Mouse (Mus musculus): ENCODE measurements around the gene Slc25a21. TPM values are rescaled to one million over a fixed set of nuclear protein-coding genes. Genes with fewer than 3 reads are reported as not detected.

The Slc25a21 gene
- polyA plus RNA-seq, 1 experiment from 2014 or later, result 0.27 TPM

DNA sequence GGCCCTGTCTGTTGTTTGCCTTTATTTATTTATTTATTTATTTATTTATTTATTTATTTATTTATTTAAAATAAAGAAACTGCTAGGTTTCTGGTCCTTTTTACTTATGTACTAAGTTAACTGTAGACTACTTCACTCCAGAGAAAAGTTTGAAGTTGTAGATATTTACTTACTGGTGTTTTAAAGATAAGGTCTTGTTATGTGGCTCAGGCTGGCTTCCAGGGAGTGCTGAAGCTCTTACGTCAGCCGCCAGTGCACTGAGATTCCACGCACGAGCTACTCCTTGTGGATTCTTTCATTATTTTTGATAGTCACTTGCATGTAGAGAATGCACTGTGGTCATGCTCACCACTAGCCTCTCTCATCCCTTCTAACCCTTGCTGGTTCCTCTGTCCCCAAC lies 460.2 kb downstream of the Slc25a21 start:
- ATAC-seq (ENCODE audit: insufficient number of reproducible peaks, insufficient read depth, low FRiP score, low read depth), result no peak
- no peaks in the 10 kb centered on the region for H3K4me1 ChIP-seq (ENCODE audit: control insufficient read depth in 2 of 2, insufficient read depth in 2 of 2, low read length in 2 of 2)
- no peaks in the 10 kb centered on the region for H3K27me3 ChIP-seq (ENCODE audit: control insufficient read depth, insufficient read depth, low read length)
- H3K9me3 ChIP-seq (ENCODE audit: control insufficient read depth, low read length), result no peaks in the 10 kb centered on the region
- no peak overlapping the region for H3K27ac ChIP-seq (replicated peaks in 1 of 2; ENCODE audit: control insufficient read depth in 1 of 2, insufficient read depth in 1 of 2, low read depth in 2 of 2, low read length in 2 of 2)
- no peak overlapping the region for H3K9ac ChIP-seq (ENCODE audit: low read length)
- WGBS, result 53% methylated on average over 4 of the region's 4 CpGs
- H3K4me2 ChIP-seq (ENCODE audit: low read length), result no peak overlapping the region
- H3K4me3 ChIP-seq (ENCODE audit: control insufficient read depth in 1 of 2, insufficient read depth in 1 of 2, low read depth in 1 of 2, low read length in 2 of 2), result no peak overlapping the region
- no peaks in the 10 kb centered on the region for H3K36me3 ChIP-seq (ENCODE audit: control insufficient read depth, insufficient read depth, low read length)

DNA sequence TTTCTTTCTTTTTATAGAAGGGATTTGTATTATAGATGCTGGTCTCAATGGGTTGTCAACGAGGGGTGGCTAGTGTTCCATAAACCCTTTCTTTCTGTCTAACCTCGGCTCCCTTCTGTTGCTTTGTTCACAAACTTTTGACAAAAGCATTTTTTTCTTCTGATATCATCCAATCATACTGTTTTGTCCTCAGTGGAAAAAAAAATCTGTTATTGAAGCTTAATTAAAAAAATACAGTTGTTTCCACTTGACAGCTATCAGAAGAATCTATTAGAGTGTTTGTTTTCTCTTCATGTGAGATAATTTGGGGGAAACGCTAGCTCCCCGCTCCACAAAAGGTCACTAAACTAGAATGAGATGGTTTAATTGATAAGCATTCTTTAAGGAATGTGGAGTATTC lies 469.6 kb downstream of the Slc25a21 start:
- H3K9ac ChIP-seq (ENCODE audit: low read length), result no peak overlapping the region
- H3K4me1 ChIP-seq (ENCODE audit: control insufficient read depth in 2 of 2, insufficient read depth in 2 of 2, low read length in 2 of 2), result no peaks in the 10 kb centered on the region
- H3K27ac ChIP-seq (replicated peaks in 1 of 2; ENCODE audit: control insufficient read depth in 1 of 2, insufficient read depth in 1 of 2, low read depth in 2 of 2, low read length in 2 of 2), result no peak overlapping the region
- no peaks in the 10 kb centered on the region for H3K27me3 ChIP-seq (ENCODE audit: control insufficient read depth, insufficient read depth, low read length)
- no peaks in the 10 kb centered on the region for H3K36me3 ChIP-seq (ENCODE audit: control insufficient read depth, insufficient read depth, low read length)
- H3K4me2 ChIP-seq (ENCODE audit: low read length), result no peak overlapping the region
- WGBS, result 45% methylated on average over 4 of the region's 4 CpGs
- ATAC-seq (ENCODE audit: insufficient number of reproducible peaks, insufficient read depth, low FRiP score, low read depth), result no peak
- H3K4me3 ChIP-seq (ENCODE audit: control insufficient read depth in 1 of 2, insufficient read depth in 1 of 2, low read depth in 1 of 2, low read length in 2 of 2), result no peak overlapping the region
- no peaks in the 10 kb centered on the region for H3K9me3 ChIP-seq (ENCODE audit: control insufficient read depth, low read length)

DNA sequence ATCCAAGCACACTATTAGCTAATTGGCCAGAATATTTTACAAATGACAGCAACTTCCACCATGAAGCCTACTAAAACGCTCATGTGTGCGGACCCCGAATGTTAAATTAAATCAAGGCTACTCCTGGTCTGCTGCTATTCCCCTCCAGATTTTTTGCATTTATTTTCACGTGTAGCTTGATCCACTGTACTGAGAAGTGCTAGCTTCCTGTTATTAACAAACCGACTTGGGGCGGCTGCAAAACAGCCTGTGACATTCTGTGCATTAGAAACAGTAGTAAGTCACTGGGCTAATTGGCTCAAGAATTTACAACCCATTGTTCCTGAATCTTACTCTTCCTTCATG lies 478.6 kb downstream of the Slc25a21 start:
- no peak overlapping the region for H3K9ac ChIP-seq (ENCODE audit: low read length)
- H3K27me3 ChIP-seq (ENCODE audit: control insufficient read depth, insufficient read depth, low read length), result 0 out of 2 replicates have a peak, but pooled peaks cover 5% of the 10 kb centered on the region
- no peak for ATAC-seq (ENCODE audit: insufficient number of reproducible peaks, insufficient read depth, low FRiP score, low read depth)
- H3K36me3 ChIP-seq (ENCODE audit: control insufficient read depth, insufficient read depth, low read length), result no peaks in the 10 kb centered on the region
- H3K4me1 ChIP-seq (ENCODE audit: control insufficient read depth in 2 of 2, insufficient read depth in 2 of 2, low read length in 2 of 2), result no peaks in the 10 kb centered on the region
- H3K4me3 ChIP-seq (ENCODE audit: control insufficient read depth in 1 of 2, insufficient read depth in 1 of 2, low read depth in 1 of 2, low read length in 2 of 2), result no peak overlapping the region
- 46% methylated on average over 6 of the region's 6 CpGs for WGBS
- no peaks in the 10 kb centered on the region for H3K9me3 ChIP-seq (ENCODE audit: control insufficient read depth, low read length)
- H3K27ac ChIP-seq (replicated peaks in 1 of 2; ENCODE audit: control insufficient read depth in 1 of 2, insufficient read depth in 1 of 2, low read depth in 2 of 2, low read length in 2 of 2), result no peak overlapping the region
- H3K4me2 ChIP-seq (ENCODE audit: low read length), result no peak overlapping the region

DNA sequence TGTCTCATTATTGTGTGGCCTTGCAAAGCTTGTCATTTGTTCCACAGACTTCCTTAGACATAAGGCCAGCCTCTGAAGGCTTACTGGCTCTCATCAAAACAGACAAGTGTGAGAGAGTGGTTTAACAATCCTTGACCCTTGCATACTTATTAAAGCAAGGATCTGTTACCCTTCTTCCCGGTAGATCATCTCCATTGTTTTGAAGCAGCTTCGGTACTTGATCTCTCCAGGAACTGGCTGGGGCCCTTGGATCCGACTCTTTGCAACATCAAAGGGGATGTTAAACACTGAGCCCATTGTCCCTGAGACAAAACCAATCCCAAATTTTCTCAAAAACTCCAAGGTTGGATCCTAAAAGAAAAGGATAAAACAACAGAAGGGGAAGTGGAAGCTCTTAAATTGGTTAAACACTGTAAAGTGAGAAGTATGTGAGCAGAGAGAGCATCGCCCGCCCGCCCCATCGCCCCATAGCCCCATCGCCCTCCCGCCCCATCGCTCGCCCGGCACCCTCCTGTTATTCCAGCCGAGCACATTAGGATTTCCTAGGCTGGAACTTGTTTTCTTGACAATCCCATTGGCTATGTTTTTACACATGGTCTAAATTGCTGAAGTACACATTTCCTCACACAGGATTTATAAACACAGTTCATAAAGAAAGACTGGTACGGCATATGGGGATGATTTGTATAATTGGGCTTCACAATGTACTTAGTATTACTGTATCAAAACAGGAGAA lies 479.1 kb downstream of the Slc25a21 start:
- H3K27ac ChIP-seq (replicated peaks in 1 of 2; ENCODE audit: control insufficient read depth in 1 of 2, insufficient read depth in 1 of 2, low read depth in 2 of 2, low read length in 2 of 2), result no peak overlapping the region
- WGBS, result 20% methylated on average over 14 of the region's 14 CpGs
- 0 out of 2 replicates have a peak, but pooled peaks cover 5% of the 10 kb centered on the region for H3K27me3 ChIP-seq (ENCODE audit: control insufficient read depth, insufficient read depth, low read length)
- no peaks in the 10 kb centered on the region for H3K36me3 ChIP-seq (ENCODE audit: control insufficient read depth, insufficient read depth, low read length)
- no peaks in the 10 kb centered on the region for H3K4me1 ChIP-seq (ENCODE audit: control insufficient read depth in 2 of 2, insufficient read depth in 2 of 2, low read length in 2 of 2)
- H3K9me3 ChIP-seq (ENCODE audit: control insufficient read depth, low read length), result no peaks in the 10 kb centered on the region
- no peak overlapping the region for H3K4me2 ChIP-seq (ENCODE audit: low read length)
- no peak overlapping the region for H3K9ac ChIP-seq (ENCODE audit: low read length)
- no peak for ATAC-seq (ENCODE audit: insufficient number of reproducible peaks, insufficient read depth, low FRiP score, low read depth)
- no peak overlapping the region for H3K4me3 ChIP-seq (ENCODE audit: control insufficient read depth in 1 of 2, insufficient read depth in 1 of 2, low read depth in 1 of 2, low read length in 2 of 2)

DNA sequence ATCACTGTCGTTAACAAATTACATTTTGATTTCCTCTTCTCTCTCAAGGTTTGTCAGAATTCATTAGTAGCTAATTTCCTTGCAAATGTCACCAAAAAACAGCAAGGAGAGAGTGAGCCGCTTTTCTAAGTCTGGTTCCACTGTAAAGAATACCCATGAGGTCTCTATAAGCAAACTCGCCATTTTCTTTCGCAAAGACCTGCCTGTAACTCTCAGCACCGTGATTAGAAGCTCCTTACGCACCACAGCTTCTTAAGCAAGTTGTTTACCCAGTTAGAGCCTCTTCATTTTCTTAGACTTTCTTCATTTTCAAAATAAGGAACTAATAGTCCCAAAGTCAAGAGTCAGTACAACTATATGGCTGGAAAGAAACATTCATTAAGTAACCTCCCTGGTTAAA lies 496.3 kb downstream of the Slc25a21 start:
- ATAC-seq (ENCODE audit: insufficient number of reproducible peaks, insufficient read depth, low FRiP score, low read depth), result no peak
- Histone ChIP-seq H3K4me2 (ENCODE audit: low read length) (no peak overlapping the region), H3K27me3 (ENCODE audit: control insufficient read depth, insufficient read depth, low read length) (peaks cover 71% of the 10 kb centered on the region), H3K36me3 (ENCODE audit: control insufficient read depth, insufficient read depth, low read length) (no peaks in the 10 kb centered on the region), H3K9me3 (ENCODE audit: control insufficient read depth, low read length) (no peaks in the 10 kb centered on the region), H3K9ac (ENCODE audit: low read length) (no peak overlapping the region), H3K4me3 (ENCODE audit: control insufficient read depth in 1 of 2, insufficient read depth in 1 of 2, low read depth in 1 of 2, low read length in 2 of 2) (no peak overlapping the region), H3K4me1 (ENCODE audit: control insufficient read depth in 2 of 2, insufficient read depth in 2 of 2, low read length in 2 of 2) (peaks cover 8 to 10% of the 10 kb centered on the region in 2 experiments; a peak in 3 of 4 replicates), H3K27ac (replicated peaks in 1 of 2; ENCODE audit: control insufficient read depth in 1 of 2, insufficient read depth in 1 of 2, low read depth in 2 of 2, low read length in 2 of 2) (no peak overlapping the region)
- WGBS, result 6% methylated on average over 6 of the region's 6 CpGs

DNA sequence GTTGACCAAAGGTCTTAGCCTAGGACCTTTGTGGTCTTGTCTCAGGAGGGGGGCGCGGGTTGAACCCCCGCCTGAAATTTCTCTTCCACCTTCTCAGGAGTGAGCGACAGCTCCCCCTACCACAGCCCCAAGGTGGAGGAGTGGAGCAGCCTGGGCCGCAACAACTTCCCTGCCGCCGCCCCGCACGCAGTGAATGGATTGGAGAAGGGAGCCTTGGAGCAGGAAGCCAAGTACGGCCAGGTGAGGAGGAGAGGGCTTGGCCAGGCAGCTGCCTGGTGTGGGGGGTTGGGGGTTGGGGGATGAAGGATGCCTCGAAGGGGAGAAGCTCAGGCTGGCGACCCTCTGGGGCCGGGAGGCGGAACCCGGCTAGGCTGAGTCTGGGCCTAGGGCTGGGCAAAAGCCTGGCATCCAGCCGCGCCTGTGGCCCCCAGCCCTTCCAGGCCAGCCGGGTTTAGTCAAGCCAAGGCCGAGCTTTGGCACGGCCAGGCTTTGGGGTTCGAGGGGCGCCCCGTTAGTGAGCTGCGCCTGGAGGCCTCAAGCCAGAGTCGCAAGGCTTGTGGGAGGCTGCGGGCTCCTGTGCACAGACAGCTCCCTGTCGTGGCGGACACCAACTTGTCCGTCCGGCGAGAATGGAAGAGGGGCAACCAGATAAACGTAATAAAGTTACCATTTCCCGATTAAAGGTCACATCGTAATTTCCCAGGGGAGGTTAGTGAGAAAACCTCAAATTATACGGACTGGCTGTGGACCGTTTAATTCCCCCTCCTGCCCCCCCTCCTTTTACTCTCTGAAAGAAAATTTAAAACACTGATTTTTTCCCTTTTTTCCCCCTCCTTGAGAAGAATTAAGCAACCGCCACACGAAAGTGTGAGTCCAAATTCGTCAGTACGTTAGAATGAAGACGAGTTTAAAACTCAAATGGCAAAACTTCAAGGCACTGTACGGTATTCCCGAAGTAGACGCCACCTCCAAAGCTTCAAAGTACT lies 497.1 kb downstream of the Slc25a21 start:
- ATAC-seq (ENCODE audit: insufficient number of reproducible peaks, insufficient read depth, low FRiP score, low read depth), result no peak
- 4% methylated on average over 43 of the region's 44 CpGs for WGBS
- Histone ChIP-seq H3K36me3 (ENCODE audit: control insufficient read depth, insufficient read depth, low read length) (no peaks in the 10 kb centered on the region), H3K27ac (replicated peaks in 1 of 2; ENCODE audit: control insufficient read depth in 1 of 2, insufficient read depth in 1 of 2, low read depth in 2 of 2, low read length in 2 of 2) (no peak overlapping the region), H3K27me3 (ENCODE audit: control insufficient read depth, insufficient read depth, low read length) (peaks cover 79% of the 10 kb centered on the region), H3K4me3 (ENCODE audit: control insufficient read depth in 1 of 2, insufficient read depth in 1 of 2, low read depth in 1 of 2, low read length in 2 of 2) (no peak overlapping the region), H3K4me2 (ENCODE audit: low read length) (no peak overlapping the region), H3K4me1 (ENCODE audit: control insufficient read depth in 2 of 2, insufficient read depth in 2 of 2, low read length in 2 of 2) (peaks cover 14 to 15% of the 10 kb centered on the region in 2 experiments; a peak in 3 of 4 replicates), H3K9me3 (ENCODE audit: control insufficient read depth, low read length) (no peaks in the 10 kb centered on the region), H3K9ac (ENCODE audit: low read length) (no peak overlapping the region)

DNA sequence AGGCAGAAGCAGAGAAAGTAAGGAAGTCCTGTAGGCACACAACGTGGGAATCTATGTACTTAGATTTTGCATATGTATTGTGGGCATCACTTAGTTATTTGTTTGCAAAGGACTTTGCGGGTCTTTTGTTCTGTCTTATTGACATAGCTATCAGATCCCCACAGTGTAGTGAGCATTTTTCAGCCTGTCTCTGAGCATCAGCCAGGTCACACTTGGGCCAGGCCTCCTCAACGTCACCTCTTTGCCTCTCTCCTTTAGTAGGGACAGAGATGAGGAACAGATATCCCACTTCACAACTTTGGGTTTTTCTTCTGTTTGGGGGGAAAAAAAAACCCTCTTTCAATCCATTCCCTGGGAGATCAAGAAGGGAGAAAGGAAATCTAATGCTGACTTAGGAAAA lies 497.9 kb downstream of the Slc25a21 start:
- Histone ChIP-seq H3K36me3 (ENCODE audit: control insufficient read depth, insufficient read depth, low read length) (no peaks in the 10 kb centered on the region), H3K9me3 (ENCODE audit: control insufficient read depth, low read length) (no peaks in the 10 kb centered on the region), H3K27ac (replicated peaks in 1 of 2; ENCODE audit: control insufficient read depth in 1 of 2, insufficient read depth in 1 of 2, low read depth in 2 of 2, low read length in 2 of 2) (no peak overlapping the region), H3K9ac (ENCODE audit: low read length) (no peak overlapping the region), H3K4me1 (ENCODE audit: control insufficient read depth in 2 of 2, insufficient read depth in 2 of 2, low read length in 2 of 2) (peaks cover 14 to 15% of the 10 kb centered on the region in 2 experiments; a peak in 3 of 4 replicates), H3K4me2 (ENCODE audit: low read length) (no peak overlapping the region), H3K4me3 (ENCODE audit: control insufficient read depth in 1 of 2, insufficient read depth in 1 of 2, low read depth in 1 of 2, low read length in 2 of 2) (no peak overlapping the region), H3K27me3 (ENCODE audit: control insufficient read depth, insufficient read depth, low read length) (peaks cover 85% of the 10 kb centered on the region)
- WGBS, result 17% methylated on average over 3 of the region's 3 CpGs
- ATAC-seq (ENCODE audit: insufficient number of reproducible peaks, insufficient read depth, low FRiP score, low read depth), result no peak

Data from heart, embryonic 14.5 days (tissue).